Mouse (Mus musculus) E14TG2a.4 (cell line): ENCODE results near the gene Lemd1.

Experiments
- CTCF ChIP-seq: conservative IDR thresholded peaks from 2 replicates; pipeline ENCODE4 v1.5.1; 2014; ENCODE audit warnings: low read length
- POU5F1 ChIP-seq: IDR thresholded peaks from 2 replicates; pipeline ENCODE4 v1.6.1; 2014; ENCODE audit warnings: low read length, borderline replicate concordance

DNA sequence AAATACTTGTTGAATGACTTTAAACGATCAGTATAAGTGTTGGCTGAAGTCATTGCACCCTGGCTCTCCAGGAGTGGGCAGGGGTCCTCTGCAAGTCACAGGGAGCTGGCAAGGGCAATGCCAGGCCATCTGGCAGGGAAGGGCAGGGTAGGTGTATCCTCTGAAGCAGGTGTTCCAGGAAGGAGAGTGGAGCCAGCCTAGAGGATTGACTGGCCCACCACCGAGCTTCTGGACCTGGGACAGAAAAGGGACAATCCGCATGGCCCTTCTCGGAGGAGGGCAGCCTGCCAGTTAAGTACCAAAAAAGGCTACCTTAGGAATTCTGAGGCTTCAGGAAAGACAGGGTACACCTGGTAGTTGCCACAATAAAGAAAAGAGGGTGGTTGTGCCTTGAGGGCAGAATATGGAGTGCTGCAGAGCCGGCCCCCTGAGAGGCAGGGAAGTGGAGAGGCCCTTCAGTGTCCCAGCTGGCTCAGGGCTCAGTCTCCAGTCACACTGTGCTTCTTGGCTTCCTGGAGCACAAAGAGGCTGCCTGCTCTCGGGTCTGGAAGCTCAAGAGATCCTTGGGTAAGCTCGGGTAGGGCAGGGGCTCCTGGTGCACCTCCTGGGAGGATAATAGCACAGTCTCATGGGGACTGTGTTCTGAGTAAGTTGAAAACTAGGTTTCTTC, 29.9 kb upstream of the Lemd1 start:
- no peak for TF ChIP-seq CTCF
- TF ChIP-seq POU5F1 = no peak
